Mouse (Mus musculus): ENCODE data around the gene Btbd2.

DNA sequence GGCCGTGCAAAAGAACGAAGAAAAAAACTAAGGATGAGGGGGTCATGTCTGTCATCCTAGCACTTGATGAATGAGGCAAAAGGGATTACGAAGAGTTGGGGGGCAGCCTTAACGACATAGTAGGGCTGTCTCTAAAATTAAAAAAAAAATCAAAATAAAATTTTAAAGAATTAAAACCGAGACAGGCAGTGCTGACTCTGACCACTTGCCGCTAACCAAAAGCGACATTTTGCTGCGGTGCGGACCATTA lies 35.3 kb downstream of the Btbd2 start:
- no peak for TF ChIP-seq CTCF (IDR thresholded peaks at IDR 0.05; ENCODE audit: insufficient read depth, low read depth, low read length)
- TF ChIP-seq POLR2A (IDR thresholded peaks at IDR 0.05; ENCODE audit: insufficient read depth, low read depth, low read length), result no peak

All from olfactory bulb, adult 2 months (tissue).